Mouse (Mus musculus) E14TG2a.4 (cell line): ENCODE data around the gene Gm20458.

Experiments
- H3K27me3 ChIP-seq: 2 replicates; pipeline ENCODE4 v1.6.1; 2014; ENCODE audit warnings: low read length, control low read depth; ENCODE audit not compliant: insufficient read depth
- H3K36me3 ChIP-seq: 2 replicates; pipeline ENCODE4 v1.6.1; 2014; ENCODE audit warnings: low read length, control low read depth; ENCODE audit not compliant: insufficient read depth
- H3K4me1 ChIP-seq: replicated peaks from 2 replicates; pipeline ENCODE4 v1.6.1; 2014; ENCODE audit warnings: low read depth, low read length, control low read depth
- H3K4me3 ChIP-seq: replicated peaks from 2 replicates; pipeline ENCODE4 v1.5.1; 2014; ENCODE audit warnings: mild to moderate bottlenecking, low read length
- H3K9me3 ChIP-seq: 2 replicates; pipeline ENCODE4 v1.6.1; 2014; ENCODE audit warnings: low read length, control low read depth
- CTCF ChIP-seq: conservative IDR thresholded peaks from 2 replicates; pipeline ENCODE4 v1.5.1; 2014; ENCODE audit warnings: low read length
- NANOG ChIP-seq: IDR thresholded peaks from 2 replicates; pipeline ENCODE4 v1.6.1; 2014; ENCODE audit warnings: borderline replicate concordance, low read length, mixed read lengths
- POU5F1 ChIP-seq: IDR thresholded peaks from 2 replicates; pipeline ENCODE4 v1.6.1; 2014; ENCODE audit warnings: low read length, borderline replicate concordance

Gm20458 gene

DNA sequence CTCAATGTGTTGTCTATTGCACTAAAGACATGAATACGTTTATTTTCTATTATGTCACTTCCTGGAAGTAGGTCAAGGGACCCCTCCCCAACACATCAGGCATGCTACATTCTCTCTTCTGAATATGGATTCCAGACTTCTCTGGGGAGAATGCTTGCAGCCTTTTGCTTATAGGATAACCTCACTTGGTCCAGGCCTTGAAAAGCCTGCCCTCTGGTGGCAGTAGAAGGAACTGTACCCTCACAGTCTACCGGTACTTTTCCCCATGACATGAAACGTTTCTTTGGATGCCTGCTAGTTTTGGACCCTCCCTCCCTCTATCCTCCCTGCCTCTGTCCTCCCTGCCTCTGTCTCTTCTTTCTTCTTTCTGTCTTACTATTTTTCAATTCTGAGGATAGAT is 70.4 kb downstream of the Gm20458 start:
- Histone ChIP-seq H3K27me3 (no peaks in the 10 kb centered on the region), H3K4me3 (no peak overlapping the region), H3K9me3 (peaks cover 19% of the 10 kb centered on the region), H3K36me3 (no peaks in the 10 kb centered on the region), H3K4me1 (peaks cover 31% of the 10 kb centered on the region)
- TF ChIP-seq POU5F1 (no peak), CTCF (peak; percentile 96), NANOG (no peak)

DNA sequence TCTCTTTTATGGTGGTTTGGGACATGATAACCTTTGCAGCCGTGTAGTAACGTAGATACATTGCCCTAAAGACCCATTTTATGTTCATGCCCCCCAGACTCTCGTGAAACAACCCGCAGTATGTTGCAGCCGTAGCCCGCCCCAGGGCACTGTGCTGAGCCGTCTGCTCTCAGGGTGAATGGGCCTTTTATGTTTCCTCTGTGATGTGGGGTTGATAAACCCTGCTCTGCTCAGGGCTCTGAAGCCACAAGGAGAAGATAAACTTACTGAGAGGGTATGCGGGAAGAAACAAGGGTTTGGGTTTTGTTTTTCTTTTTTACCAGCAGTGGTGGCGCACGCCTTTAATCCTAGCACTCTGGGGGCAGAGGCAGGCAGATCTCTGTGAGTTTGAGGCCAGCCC is 73.5 kb downstream of the Gm20458 start:
- no peak overlapping the region; the same call in 1 of the 2 replicates for H3K4me3 ChIP-seq
- no peak for TF ChIP-seq CTCF
- no peak for TF ChIP-seq POU5F1
- TF ChIP-seq NANOG, result no peak
- H3K27me3 ChIP-seq, result 0 out of 2 replicates have a peak, but pooled peaks cover under 1% of the 10 kb centered on the region
- no peaks in the 10 kb centered on the region for H3K36me3 ChIP-seq
- H3K4me1 ChIP-seq, result peaks cover 39% of the 10 kb centered on the region
- no peaks in the 10 kb centered on the region for H3K9me3 ChIP-seq

DNA sequence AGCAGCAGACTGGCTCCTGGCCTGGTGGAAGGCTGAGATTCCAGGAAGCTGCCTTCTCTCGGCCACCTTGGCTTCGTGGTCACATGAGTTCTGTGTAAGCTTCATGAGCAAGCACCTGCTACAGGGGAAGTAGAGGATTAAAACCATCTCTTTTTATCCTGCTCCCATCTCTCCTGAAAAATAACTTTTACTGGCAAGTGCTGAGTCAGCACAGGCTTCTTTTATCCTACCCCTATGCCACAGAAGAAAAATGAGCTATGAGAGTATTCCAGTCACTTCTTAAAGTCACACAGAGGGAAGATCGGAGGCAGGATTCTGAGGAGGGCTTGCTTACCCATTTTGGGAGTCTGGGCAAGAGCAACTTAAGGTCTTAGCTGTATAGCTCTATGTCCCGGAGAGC is 76.2 kb downstream of the Gm20458 start:
- Histone ChIP-seq H3K9me3 (no peaks in the 10 kb centered on the region), H3K27me3 (peaks cover 6% of the 10 kb centered on the region), H3K4me3 (no peak overlapping the region), H3K36me3 (no peaks in the 10 kb centered on the region), H3K4me1 (peaks cover 42% of the 10 kb centered on the region)
- TF ChIP-seq NANOG (no peak), CTCF (no peak), POU5F1 (no peak)
